Mouse (Mus musculus) lung, postnatal 0 days (tissue): ENCODE data around the gene Amacr.

ENCODE experiments used
- CTCF ChIP-seq: IDR thresholded peaks from 2 replicates; pipeline ENCODE4 v1.5.1; 2016; ENCODE audit warnings: antibody characterized with exemption, mild to moderate bottlenecking
- EP300 ChIP-seq: IDR thresholded peaks from 2 replicates; pipeline ENCODE4 v1.6.1; 2016; ENCODE audit warnings: antibody characterized with exemption, mild to moderate bottlenecking, control low read depth

DNA sequence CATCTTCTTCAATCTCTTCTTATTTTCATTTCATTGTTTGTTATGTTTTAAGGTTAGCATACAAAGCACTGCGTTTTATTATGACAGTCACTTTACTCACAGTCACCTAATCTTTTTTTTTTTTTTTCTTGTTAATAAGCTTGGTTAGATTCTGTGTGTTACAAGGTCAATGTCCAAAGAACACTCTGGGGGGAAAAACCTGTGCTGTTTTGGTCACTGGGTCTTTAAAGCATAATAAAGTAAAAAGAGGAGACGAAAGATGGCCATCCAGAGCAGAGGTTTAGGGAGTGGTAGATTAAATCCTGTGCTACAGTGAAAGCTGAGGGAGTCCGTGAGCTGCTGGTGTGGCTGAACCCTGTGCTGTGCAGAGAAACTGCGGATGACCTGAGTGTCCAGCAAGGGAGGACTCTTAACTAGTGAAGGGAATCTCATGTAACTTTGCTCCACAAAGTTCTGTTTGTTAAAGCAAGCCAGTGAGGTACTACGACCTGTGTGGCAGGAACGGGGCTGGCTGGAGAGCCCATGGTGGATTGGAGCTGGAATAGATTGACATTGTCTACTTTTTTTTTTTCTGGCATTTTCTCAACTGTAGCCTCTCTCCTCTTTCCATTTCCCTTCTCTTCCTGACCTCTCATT is 27.1 kb upstream of the Amacr start:
- TF ChIP-seq EP300 (no peak), CTCF (no peak)
